Mouse (Mus musculus) embryonic stem cell, embryonic (primary cell): ENCODE measurements around the gene Lefty1.

ENCODE experiments used
- CTCF ChIA-PET, 4 experiments: fragments of 300-600 bp in 2 of 4; fragments of 350-600 bp in 2 of 4; sonication (Branson Sonifier 250); formaldehyde crosslinking; loops; one replicate each; lab custom pipeline; 2022; ENCODE audit warnings: inconsistent platforms in 2 of 4; lab: Charles Lee
- POLR2A ChIA-PET, 4 experiments: fragments of 300-600 bp in 2 of 4; fragments of 350-600 bp in 2 of 4; sonication (Branson Sonifier 250); formaldehyde crosslinking; loops; one replicate each; lab custom pipeline; 2022; ENCODE audit warnings: antibody characterized with exemption in 4 of 4, inconsistent platforms in 1 of 4; lab: Charles Lee

The Lefty1 gene

DNA sequence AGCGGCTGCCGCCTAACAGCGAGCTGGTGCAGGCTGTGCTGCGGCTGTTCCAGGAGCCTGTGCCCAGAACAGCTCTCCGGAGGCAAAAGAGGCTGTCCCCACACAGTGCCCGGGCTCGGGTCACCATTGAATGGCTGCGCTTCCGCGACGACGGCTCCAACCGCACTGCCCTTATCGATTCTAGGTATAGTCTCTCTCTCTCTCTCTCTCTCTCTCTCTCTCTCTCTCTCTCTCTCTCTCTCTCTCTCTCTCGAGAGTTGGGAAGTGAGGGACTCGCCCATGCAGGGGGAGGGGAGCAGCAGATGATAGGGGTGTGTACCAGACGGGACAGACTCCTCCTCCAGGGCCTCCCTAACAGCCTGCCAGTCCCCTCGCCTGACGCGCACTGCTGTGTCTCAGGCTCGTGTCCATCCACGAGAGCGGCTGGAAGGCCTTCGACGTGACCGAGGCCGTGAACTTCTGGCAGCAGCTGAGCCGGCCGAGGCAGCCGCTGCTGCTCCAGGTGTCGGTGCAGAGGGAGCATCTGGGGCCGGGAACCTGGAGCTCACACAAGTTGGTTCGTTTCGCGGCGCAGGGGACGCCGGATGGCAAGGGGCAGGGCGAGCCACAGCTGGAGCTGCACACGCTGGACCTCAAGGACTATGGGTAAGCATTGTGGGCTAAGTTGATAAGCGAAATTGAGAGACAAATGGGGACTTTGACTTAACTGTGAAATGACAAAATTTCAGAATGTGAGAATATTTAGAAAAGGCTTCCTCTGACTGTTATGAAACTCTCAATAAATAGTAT lies 2.0 kb downstream of the Lefty1 start:
- POLR2A ChIA-PET = interaction anchor here in 3 of 4 experiments (0.5 to 12.8 kb wide), 25 partner anchors 9 to 1245 kb away, joined by 3 to 309 read pairs (median 5); partner anchors contain the start of gene Pycr2 (in 1 of the 3)
- CTCF ChIA-PET = interaction anchor here in 2 of 4 experiments (0.9 to 1.5 kb wide), 7 partner anchors 12 to 73 kb away, joined by 3 to 5 read pairs (median 3); partner anchors contain the start of gene Pycr2 (in 1 of the 2)

DNA sequence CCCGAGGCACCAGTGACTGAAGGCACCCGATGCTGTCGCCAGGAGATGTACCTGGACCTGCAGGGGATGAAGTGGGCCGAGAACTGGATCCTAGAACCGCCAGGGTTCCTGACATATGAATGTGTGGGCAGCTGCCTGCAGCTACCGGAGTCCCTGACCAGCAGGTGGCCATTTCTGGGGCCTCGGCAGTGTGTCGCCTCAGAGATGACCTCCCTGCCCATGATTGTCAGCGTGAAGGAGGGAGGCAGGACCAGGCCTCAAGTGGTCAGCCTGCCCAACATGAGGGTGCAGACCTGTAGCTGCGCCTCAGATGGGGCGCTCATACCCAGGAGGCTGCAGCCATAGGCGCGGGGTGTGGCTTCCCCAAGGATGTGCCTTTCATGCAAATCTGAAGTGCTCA lies 2.8 kb downstream of the Lefty1 start:
- POLR2A ChIA-PET = interaction anchor here in 3 of 4 experiments (0.6 to 12.8 kb wide), 18 partner anchors 8 to 1039 kb away, joined by 3 to 309 read pairs (median 5); partner anchors contain the start of gene Pycr2 (in 1 of the 3)

DNA sequence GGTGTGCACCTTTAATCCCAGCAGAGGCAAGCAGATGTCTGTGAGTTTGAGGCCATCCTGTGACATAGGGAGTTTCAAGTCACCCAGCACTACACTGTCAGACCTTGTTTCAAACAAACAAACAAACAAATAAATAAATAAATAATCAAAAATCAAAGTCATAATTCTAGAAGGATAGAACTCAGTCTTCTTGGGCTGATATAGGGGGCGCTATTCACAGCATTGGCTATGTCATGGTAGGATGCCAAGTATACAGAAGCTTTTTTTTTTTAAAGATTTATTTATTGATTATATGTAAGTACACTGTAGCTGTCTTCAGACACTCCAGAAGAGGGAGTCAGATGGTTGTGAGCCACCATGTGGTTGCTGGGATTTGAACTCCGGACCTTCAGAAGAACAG lies 4.0 kb downstream of the Lefty1 start:
- POLR2A ChIA-PET = interaction anchor here in 3 of 4 experiments (0.9 to 12.8 kb wide), 14 partner anchors 9 to 63 kb away, joined by 3 to 309 read pairs (median 7); partner anchors contain the start of gene Pycr2 (in 1 of the 3)
- CTCF ChIA-PET = interaction anchor here (0.5 to 1.1 kb wide), 8 partner anchors 9 to 423 kb away, joined by 3 to 6 read pairs (median 4); no protein-coding TSS in a partner anchor

More for the DNA sequence above, 2.8 kb downstream of the Lefty1 start:
- CTCF ChIA-PET = interaction anchor here in 3 of 4 experiments (0.6 to 1.5 kb wide), 7 partner anchors 13 to 345 kb away, joined by 3 to 5 read pairs (median 3); no protein-coding TSS in a partner anchor

DNA sequence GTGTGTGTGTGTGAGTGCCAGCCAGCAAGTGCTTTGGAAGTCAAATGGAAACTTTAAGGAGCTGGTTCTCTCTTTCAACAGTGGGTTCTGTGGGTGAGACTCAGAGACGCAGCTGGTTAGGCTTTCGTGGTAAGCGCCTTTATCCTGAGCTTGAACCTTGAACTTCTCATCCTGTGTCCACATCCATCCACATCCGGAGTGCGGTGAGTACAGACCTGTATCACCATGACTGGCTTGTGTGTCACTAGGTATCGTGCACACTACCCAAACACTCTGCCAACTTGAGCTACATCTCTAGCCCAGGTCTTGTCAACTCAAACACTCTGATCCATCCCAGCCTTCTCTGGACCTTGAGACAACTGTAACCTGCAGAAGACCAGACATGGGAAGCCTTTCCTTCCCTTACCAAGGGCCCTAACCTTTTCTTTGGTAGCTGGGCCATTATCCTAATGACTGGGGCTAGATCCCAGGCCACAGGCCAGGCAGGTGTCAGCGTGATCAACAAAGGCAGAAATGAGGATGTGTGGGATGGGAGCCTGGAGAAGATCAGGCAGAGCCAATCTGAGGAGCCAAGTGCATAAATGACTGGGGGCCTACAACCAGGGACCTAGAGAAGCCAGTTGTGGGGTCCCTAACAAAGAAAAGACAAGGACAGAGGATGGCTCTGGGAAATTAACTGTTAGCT lies 6.1 kb downstream of the Lefty1 start:
- ChIA-PET POLR2A (interaction anchor here in 3 of 4 experiments (0.5 to 12.8 kb wide), 25 partner anchors 7 to 80 kb away, joined by 3 to 309 read pairs (median 4); partner anchors contain the start of genes Pycr2 (in 2 of the 3), Lefty1 (in 1 of the 3) and Lefty2 (in 1 of the 3)), CTCF (interaction anchor here in 2 of 4 experiments (0.7 to 1.1 kb wide), 4 partner anchors 35 to 63 kb away, joined by 3 to 4 read pairs (median 3); partner anchors contain the start of gene Pycr2 (in 1 of the 2))

DNA sequence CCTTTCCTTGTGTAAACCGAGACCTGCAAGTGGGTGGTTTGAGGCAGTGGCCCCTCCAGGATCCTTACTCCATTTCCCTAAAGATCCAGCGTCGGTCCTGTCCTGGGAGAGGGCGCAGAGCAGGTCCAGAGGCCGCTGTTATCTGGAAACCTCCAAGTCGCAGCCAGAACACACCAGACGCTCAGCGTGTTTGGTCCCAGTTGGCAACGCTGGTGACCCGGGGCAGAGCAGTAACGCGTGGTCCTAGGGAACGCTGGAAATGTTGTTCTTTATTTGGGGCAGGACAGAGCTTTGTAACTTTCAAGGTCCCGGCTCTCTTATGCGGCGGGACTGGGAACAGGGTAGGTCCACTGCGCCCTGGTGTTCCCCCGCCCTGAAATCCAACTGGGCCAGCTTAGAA lies 6.9 kb downstream of the Lefty1 start:
- ChIA-PET POLR2A (interaction anchor here in 3 of 4 experiments (0.5 to 12.8 kb wide), 42 partner anchors 8 to 676 kb away, joined by 3 to 309 read pairs (median 4); partner anchors contain the start of genes Pycr2 (in 2 of the 3), Lefty1 (in 1 of the 3), Lefty2 (in 1 of the 3) and Sde2 (in 1 of the 3)), CTCF (interaction anchor here in 2 of 4 experiments (0.7 to 1.3 kb wide), 7 partner anchors 8 to 64 kb away, joined by 3 to 4 read pairs (median 3); partner anchors contain the start of gene Pycr2 (in 2 of the 2))

DNA sequence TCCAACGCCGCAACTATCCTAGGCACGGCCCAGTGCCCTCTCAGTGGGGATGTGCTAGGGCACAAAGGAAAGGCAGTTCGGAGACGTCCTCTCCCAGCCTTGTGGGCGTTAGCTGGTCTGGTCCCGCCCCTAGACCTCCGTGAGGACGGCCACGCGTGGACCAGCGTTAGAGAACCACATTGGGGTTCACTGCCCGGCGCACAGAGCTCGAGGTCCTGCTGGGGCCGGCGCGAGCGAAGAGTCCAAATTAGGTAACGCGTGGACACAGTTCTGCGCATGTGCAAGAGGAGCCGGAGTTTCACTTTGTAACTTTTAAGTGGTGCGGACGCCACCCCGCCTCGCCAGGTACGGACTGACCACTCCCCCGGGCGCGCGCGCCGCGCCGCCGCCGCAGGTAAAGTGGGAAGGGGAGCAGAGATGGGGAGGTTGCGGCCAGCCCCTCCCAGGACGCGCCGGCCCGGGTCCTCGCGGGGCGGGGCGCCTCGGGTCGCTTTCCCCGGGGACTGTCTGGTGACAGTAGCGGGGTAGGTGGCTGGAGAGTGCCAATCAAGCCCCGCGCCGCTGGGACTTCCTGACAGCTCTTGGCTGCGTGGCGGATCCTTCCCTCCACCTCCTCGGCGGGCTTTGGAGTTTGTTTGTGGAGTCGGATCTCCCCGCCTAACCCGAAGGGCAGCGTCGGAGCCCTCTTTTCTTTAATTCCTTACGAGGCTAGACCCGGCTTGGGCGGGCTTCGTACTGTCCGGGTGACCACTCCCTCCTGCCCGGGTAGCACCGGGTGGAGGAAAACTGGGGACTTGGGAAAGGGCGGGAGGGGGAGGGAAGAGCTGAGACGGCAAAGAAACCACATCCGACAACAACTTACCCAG lies 7.6 kb downstream of the Lefty1 start, which contains the start of gene Tmem63a:
Gene Tmem63a, plus strand, starts transcription at position 179 of the 866 bp plus-strand sequence.
- ChIA-PET POLR2A (interaction anchor here in 3 of 4 experiments (0.5 to 12.8 kb wide), 45 partner anchors 8 to 676 kb away, joined by 3 to 309 read pairs (median 4); partner anchors contain the start of genes Lefty1 (in 2 of the 3), Pycr2 (in 2 of the 3), Sde2 (in 2 of the 3) and Lefty2 (in 1 of the 3)), CTCF (interaction anchor here in 2 of 4 experiments (0.6 to 1.3 kb wide), 7 partner anchors 9 to 523 kb away, joined by 3 to 4 read pairs (median 3); partner anchors contain the start of gene Pycr2 (in 1 of the 2))

DNA sequence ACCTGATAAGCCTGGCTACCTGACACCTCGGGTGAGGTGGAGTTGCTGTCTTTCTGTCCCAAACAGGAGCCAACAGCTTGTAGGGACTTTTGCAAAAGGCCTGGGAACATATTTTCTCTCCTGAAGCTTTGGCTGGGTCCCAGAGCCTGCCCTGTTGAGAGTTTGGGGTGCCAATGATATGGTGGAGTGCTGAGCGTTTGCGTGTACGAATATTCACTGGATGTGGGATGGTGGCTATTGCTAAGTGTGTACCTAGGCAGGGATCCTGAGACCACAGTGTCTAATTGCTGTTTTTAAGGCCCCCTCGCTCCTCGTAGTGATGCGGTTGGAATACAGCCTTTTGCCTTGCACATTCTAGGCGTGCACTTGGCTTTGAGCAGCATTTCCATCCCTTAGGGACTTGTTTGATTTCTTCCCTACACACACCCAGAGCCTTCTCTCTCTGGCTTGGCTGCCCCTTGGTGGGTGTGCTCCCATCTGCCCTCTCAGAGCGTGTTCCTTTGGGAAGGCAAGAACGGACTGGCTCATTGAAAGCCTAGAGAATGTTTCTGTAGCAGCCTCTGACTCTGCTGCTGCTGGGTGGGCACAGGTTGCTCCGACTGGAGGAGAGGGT lies 8.3 kb downstream of the Lefty1 start:
- POLR2A ChIA-PET = interaction anchor here in 3 of 4 experiments (0.5 to 12.8 kb wide), 23 partner anchors 8 to 131 kb away, joined by 3 to 309 read pairs (median 8); partner anchors contain the start of genes Lefty1 (in 2 of the 3), Pycr2 (in 2 of the 3) and Sde2 (in 2 of the 3)
- CTCF ChIA-PET = interaction anchor here in 1 of 4 experiments (1.0 kb wide), 1 partner anchor 80 kb away, joined by 4 read pairs; no protein-coding TSS in a partner anchor

DNA sequence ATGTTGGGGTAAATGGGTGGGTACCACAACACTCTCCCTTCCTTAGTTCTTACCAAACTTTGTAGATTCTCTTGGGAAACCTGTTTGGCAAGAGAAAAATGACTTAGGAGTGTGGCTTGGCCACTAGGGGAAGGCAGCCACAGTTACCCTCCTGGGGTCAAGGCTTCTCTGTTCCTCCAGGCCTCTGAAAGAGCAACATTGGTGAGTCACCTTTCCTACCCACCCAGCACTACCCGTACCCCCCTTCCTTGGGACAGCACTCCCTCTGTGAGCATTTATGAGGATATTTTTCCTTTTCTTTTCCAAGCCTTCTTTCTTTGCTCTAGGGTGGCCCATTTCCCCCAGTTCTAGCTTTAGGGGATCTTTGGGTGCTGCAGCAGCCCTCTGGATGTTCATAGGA lies 9.1 kb downstream of the Lefty1 start:
- ChIA-PET CTCF (no interaction called here), POLR2A (interaction anchor here in 2 of 4 experiments (0.7 to 5.2 kb wide), 2 partner anchors 9 to 19 kb away, joined by 3 to 24 read pairs; partner anchors contain the start of gene Lefty1 (in 1 of the 2))

DNA sequence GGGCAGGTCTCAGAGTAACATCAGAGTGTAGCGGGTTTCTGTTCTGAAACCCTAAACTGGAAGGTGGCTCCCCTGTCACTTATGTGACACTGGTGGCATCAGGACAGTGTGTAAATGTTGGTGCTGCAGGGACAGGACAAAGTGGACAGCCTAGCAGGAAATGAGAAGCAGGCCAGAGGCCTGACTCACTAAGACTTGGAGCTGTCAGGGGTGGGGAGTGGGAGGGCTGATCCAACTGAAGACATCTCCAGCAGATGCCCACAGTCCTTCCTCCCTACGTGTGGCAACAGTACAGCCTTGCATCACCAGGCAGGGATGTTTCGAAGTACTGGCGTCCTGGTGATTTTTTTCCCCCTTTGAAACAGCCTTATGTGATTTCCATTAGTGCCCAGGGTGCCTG lies 9.7 kb downstream of the Lefty1 start:
- CTCF ChIA-PET = no interaction called here
- POLR2A ChIA-PET = interaction anchor here in 3 of 4 experiments (0.7 to 5.2 kb wide), 3 partner anchors 10 to 41 kb away, joined by 3 to 24 read pairs (median 3); partner anchors contain the start of genes Lefty1 (in 1 of the 3) and Pycr2 (in 1 of the 3)

DNA sequence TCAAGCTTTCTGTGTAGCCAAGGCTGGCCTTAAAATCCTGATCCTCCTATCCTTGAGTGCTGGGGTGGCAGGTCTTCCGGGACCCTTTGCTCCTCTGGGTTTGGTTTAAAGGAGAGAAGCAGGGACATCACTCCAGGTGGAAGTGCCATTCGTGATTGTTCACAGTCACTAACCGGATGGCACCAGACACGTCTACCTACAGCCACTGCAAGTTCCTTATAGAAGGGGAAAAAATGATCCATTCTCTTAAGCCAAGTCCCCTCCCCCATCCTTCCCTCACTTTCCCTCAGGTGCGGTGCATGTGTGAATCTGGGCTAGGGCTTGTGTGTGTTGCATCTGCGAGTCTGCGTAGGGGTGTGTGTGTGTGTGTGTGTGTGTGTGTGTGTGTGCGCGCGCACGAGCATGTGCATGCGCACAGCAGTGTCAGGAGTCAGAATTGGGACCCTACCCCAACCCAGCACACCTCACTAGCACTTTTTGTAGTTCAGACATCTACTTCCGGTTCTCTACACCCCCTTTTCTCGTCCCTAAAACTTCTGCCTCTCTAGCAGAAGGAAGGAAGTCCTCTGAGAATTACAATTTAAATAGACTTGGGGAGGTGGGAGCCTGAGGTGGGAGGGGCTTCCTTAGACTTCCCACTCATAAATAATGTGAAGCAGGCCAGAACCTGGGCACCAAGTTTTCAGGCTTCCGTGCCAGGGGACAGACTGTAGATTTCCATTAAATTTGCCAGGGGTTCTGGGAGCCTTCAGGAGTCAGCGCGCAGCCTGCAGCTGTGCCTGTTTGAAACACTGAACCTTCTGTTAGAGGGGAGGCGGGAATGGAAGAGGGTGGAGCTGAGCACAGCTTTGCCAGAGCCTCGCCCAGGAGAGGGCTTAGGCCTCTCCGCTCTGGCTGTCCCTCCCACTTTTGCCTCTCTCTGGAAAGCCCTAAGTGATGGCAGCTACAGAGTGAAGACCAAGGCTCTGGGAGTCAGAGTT lies 10.5 kb downstream of the Lefty1 start:
- ChIA-PET CTCF (interaction anchor here (0.5 to 1.2 kb wide), 9 partner anchors 10 to 1702 kb away, joined by 3 to 10 read pairs (median 3); partner anchors contain the start of gene Lefty1 (in 1 of the 4)), POLR2A (interaction anchor here in 3 of 4 experiments (0.6 to 5.2 kb wide), 30 partner anchors 8 to 225 kb away, joined by 3 to 24 read pairs (median 4); partner anchors contain the start of genes Lefty1 (in 2 of the 3), Lefty2 (in 1 of the 3), Pycr2 (in 1 of the 3) and Sde2 (in 1 of the 3))

DNA sequence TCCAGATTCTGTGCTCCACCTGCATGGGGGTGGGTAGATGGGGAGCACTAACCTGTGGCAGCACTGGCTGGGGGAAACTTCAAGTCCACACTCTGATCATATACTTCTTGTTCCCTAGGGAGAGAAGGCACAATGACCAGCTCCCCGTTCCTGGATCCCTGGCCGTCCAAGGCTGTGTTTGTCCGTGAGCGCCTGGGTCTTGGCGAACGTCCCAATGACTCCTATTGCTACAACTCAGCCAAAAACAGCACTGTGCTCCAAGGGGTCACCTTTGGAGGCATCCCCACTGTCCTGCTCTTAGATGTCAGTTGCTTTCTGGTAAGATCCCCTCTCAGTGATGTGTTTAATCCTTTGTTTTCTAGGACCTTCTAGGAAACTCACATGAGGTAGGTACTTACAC lies 11.6 kb downstream of the Lefty1 start:
- ChIA-PET CTCF (interaction anchor here in 2 of 4 experiments (0.6 to 1.2 kb wide), 6 partner anchors 24 to 102 kb away, joined by 3 to 10 read pairs (median 4); no protein-coding TSS in a partner anchor), POLR2A (interaction anchor here in 2 of 4 experiments (0.6 to 5.2 kb wide), 20 partner anchors 9 to 224 kb away, joined by 3 to 24 read pairs (median 6); partner anchors contain the start of genes Lefty1 (in 2 of the 2) and Sde2 (in 1 of the 2))

DNA sequence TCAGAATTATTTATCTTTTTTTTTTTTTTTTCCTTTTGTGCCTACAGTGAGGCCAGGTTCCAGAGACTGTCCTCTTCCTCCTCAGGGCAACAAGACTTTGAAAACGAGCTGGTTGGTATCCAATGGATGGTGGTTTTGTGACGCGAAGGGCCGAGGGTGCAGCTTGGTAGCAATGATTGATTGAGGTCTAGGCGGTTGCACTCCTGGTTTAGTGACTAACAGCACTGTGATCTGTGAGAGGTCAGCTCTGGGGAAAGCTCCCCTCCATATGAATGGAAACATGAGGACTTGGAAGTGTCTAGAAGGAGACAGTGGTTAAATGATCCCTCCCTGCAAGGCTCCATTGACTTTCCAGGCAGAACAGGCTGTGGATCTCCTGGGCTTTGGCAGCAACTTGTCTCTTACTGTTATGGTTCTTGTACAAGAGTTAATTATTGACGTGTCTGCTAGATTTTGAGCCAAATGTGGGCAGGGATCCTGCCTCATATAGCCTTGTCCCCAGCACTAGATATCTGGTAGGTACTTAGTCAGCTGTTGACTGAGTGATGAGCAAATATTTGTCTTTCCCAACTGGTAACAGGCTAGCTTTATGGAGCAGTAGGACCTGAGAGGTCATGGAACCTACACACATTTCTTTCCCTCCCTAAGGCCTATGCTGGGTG lies 17.4 kb downstream of the Lefty1 start:
- ChIA-PET CTCF (interaction anchor here in 3 of 4 experiments (0.5 to 1.2 kb wide), 5 partner anchors 13 to 137 kb away, joined by 3 to 6 read pairs (median 4); no protein-coding TSS in a partner anchor), POLR2A (interaction anchor here in 2 of 4 experiments (0.7 to 2.0 kb wide), 6 partner anchors 10 to 723 kb away, joined by 3 to 12 read pairs (median 4); partner anchors contain the start of gene Tmem63a (in 1 of the 2))

DNA sequence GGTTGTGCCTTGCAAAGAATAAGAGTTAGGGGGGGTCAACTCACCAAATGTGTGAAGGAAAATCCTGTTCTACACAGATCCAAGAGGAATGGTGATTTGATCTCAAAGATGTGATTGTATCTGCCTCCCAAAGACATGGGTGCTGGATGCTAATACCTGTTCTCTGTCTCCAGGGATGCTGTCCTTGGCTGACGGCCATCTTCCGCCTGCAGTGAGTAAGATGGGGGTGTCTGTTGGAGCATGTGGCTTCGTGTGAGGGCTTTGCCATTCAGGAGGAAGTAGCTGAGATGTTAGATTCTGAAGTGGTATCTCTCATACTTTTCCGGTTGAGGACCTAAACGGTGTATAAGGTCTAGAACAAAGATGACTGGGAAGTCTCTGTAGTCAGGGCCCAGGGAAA lies 18.0 kb downstream of the Lefty1 start:
- POLR2A ChIA-PET = interaction anchor here in 1 of 4 experiments (0.9 to 2.0 kb wide), 3 partner anchors 11 to 15 kb away, joined by 3 to 12 read pairs (median 4); partner anchors contain the start of gene Tmem63a
- CTCF ChIA-PET = no interaction called here
